Mouse (Mus musculus) R1 (cell line): ENCODE data around the gene Dctn1.

ENCODE experiments used
- DNase-seq: peaks from one replicate; pipeline ENCODE4 v3.0.0-alpha.2; 2018; ENCODE audit warnings: low read depth, low spot score

Dctn1 gene

DNA sequence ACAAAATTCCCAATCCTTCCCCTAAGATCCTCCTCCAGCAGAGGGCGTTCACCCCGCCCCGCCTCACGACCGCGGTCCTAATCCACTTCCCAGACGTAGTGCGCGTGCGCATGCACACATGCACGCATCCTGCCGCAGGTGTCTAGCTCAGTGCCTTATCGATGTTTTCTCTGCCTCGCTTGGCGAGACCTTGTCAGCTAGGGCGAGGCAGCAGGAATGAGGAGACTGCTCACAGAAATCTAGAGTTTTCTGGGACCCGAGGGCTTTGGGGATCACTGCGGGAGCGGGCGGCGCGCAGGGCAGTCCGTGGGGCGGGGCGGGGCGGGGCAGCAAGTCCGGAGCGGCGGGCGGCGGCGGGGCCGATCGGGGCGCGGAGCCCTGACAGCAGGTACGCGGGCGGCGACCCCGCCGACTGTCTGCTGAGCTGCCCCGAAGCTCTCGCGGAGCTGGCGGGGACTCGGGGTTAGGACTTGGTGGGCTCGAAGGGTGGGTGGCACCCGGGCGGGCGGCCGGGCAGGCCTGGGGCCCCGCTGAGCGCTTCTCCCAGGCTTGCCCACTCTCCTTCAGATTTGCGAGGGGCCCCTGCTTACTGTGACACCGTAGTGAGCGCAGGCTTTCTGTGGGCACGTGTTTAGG lies at the start of gene Dctn1:
TSS of gene Dctn1 (plus strand) at position 314 of the 636 bp plus-strand sequence.
- peak; percentile 94 for DNase-seq

- DNase-seq = no peak
Measured at GRCm38 (mm10) chr6:83116373-83117164, 49.2 kb upstream of the Dctn1 start.

GRCm38 (mm10) chr6:83117165-83117438 lies 48.6 kb upstream of the Dctn1 start:
- DNase-seq = no peak

GRCm38 (mm10) chr6:83117616-83118015 lies 48.1 kb upstream of the Dctn1 start:
- no peak for DNase-seq

GRCm38 (mm10) chr6:83118369-83118768 lies 47.4 kb upstream of the Dctn1 start:
- no peak for DNase-seq

DNA sequence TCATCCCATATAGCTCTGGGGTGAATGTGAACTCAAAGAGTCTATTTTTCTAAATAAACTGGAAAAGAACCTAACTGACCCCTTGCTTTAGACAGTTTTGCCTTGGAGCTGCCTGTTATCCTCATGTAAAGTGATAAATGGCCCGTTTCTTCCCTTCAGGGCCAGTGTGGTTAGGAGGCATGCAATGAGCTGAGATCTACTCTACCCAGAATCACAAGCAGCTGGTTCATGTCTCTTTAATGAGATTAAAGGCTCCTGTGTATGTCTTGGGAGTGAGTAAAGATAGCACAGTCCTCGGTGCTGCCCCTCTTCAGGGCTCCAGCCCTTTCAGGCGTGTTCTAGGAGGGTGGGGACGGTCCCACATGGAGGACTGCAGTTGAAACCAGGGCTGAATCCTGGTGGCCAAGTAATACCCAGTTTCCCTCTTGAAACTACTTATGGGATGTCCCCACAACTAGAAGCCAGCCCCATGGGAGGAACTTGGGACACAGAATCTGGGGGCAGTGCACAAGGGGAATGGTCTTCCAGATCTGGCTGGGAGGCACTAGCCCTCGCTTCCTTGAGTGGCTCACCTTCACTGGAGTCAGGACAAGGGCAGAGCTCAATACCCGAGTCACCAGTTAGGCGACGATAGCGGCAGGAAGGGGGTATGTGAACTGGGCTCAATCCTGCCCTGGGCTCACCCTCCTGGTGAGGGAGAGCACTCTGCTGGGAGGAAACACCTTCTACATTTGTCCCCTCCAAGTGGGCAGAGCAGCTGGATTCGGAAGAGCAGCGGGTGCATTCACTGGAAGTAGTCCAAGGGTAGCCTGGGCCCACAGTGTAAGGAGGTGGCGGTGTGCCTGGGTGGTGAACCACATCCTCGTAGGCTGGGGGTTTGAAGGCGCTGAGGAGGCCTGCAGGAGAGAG lies 46.6 kb upstream of the Dctn1 start:
- DNase-seq = no peak

- DNase-seq = no peak
Measured at GRCm38 (mm10) chr6:83119734-83120051, 46.0 kb upstream of the Dctn1 start.

- peak; percentile 100 for DNase-seq
Measured at GRCm38 (mm10) chr6:83120930-83121862, 44.5 kb upstream of the Dctn1 start, which contains the start of gene Wbp1. Gene Wbp1, minus strand, starts transcription at chr6:83121559.

DNA sequence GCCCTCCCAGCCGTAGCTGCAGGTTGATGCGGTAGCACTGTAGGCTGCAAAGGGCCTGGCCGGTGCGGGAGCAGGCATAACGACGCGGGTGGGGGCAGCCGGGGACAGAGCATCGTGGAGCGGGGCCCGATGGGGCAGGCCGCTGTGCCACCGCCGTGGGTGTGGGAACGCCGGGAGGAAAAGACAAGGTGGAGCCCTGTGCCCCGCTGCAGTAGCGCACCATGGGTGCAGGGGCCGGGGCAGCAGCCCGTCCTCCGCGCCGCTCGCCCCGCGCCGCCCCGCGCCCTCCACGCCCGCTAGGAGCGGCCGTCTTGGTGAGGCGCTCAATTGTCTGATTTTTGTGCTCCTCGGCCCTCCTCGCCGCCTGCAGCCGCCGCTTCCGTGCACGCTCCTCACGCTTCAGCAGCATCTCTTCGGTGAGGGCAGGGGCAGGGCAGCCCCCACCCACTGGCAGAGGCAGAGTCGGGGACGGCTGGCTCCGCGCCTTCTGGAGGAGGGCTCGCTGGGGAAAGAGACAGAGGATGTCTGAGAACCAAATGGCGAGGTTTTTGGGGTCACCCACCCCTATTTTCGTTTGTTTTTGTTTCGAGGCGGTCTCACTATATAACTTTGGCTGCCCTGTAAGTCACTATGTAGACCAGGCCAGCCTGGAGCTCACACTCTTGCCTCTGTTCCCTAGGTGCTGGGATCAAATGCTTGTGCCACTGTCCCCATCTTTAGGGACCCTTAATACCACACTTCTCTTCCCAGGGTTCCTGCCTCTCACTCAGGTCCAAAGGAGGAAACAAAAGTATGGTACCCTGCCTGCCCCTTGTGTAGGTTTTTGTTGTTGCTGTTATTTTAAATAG lies 43.6 kb upstream of the Dctn1 start:
- DNase-seq = no peak

- no peak for DNase-seq
Measured at GRCm38 (mm10) chr6:83122961-83123360, 42.8 kb upstream of the Dctn1 start.

- peak; percentile 97 for DNase-seq
Measured at GRCm38 (mm10) chr6:83124851-83125312, 40.8 kb upstream of the Dctn1 start.

DNA sequence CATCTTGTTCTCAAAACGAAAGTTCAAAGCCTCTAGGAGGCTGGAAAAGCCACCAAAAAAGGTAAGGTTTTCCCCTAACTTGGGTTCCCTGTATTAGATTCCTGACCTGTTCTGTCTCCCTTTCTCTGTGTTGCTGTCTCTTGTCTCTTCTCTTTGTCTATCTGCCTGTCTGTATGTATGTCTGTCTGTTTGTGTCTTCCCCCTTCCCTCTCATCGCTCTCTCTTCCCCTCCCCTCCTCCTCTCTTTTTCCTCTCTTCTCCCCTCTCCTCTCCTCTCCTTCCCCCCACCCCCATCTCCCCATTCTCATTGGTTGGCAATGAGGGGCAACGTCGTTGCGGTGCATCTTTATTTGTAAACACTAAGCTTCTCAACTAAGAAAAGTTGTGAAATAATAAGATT lies 40.4 kb upstream of the Dctn1 start, which contains the start of gene Ino80b:
TSS of gene Ino80b (minus strand) at position 101 of the 400 bp plus-strand sequence.
- DNase-seq = no peak

- DNase-seq = peak; percentile 53
Measured at GRCm38 (mm10) chr6:83127419-83127818, 38.3 kb upstream of the Dctn1 start.

DNA sequence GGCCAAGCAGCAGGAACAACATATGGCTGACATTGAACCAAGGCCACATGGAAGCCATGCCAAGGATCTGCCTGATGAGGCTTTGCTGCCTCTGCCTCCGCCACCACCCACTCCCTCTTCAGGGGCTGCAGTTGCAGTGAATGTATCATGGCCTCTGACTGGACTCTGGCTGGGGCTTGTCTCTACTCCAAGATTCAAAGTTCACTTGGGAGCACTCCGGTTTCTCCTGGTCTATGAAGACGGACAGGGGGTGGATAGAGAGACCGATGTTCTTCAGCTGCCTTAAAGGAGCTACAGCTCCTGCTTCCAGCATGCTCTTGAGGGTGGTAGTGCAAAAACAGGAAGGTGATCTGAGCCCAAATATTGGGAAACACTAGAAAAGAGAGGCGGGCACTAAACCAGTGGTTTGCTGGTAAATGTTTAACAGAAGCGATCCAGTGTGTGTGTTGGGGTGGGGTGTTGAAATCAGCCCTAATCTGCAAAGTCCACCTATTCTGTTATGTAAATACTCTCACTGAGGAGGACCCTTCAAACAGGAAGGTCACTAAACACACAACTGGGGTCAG lies 34.2 kb upstream of the Dctn1 start:
- no peak for DNase-seq

DNA sequence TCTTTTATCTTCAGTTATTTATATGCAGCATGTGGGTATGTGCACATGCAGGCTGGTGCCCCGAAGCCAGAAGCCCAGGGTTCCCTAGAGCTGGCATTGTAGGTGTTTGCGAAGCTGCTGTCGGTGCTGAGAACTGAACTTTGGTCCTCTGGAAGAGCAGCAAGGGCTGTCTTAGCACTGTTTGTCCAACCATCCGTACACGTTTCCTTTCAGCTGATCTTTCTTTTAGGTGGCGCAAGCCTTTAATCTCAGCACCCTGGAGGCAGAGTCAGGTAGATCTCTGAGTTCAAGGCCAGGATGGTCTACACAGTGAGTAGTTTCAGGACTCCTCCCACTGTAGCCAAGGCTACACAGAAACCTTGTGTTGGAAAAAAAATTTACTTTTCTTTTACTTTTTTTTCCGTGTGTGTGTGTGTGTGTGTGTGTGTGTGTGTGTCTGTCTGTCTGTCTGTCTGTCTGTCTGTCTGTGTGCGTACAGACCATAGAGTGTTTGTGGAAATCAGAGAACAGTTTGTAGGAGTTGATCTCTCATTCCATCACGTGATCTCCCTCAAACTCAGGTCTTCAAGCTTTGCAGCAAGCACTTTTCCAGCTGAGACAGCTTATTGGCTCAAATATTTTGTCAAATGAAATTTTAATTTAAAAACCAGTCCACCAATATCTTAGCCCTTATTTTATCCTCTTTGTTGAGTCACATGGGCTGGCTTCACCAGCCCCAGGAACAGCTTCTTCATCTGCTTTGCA lies 33.4 kb upstream of the Dctn1 start:
- DNase-seq = no peak

DNA sequence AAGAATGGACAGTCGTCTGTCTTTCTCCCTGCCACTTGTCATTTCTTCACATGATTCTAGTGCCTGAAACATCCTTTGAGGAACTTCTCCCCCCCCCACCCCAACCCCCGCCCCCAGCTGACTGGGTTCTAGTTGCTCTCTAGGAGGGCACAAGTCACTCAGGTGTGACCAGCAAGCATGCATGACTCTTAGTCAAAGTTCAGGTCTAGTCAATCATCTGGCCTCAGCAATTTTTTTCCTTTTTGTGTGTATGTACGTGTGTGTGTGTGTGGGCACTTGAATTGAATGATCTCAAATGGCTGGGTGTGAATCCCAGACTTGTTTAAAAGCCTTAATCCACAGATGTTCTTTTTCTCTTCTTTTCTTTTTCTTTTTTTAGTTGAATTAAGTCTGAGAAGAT lies 31.5 kb upstream of the Dctn1 start:
- DNase-seq = no peak

DNA sequence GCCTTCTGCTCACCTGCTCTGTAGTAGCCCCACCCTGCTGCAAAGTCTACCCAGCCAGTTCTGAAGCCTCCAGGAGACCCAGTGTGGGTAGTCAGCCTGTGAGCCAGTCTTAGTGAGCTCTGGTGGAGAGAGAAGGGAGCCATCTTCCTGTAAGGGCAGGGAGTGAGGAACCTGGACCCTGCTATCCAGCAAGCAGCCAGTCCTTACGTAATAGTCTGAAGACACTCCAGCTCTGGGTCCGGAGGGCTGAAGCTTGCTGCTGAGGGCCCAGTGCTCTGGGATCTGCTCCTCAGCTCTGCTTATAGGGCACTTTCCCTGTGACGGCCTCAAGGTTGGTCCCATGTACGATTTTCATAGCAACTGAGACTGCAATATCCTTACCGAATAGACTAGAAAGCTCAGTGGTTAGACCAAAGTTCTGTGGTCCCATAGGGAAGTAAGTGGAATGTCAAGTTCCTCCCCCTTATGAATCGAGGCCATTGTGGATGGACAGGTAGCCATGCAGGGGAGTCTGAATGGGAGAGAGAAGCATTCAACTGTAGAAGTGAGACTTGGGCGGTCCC lies 30.7 kb upstream of the Dctn1 start, which contains the start of gene Rtkn:
TSS of gene Rtkn (plus strand) at position 513 of the 563 bp plus-strand sequence.
- no peak for DNase-seq

GRCm38 (mm10) chr6:83135571-83136161 lies 30.1 kb upstream of the Dctn1 start:
- no peak for DNase-seq
